Comparison of ENCODE assay signal across 8 mouse cellular contexts in the genomic region with DNA sequence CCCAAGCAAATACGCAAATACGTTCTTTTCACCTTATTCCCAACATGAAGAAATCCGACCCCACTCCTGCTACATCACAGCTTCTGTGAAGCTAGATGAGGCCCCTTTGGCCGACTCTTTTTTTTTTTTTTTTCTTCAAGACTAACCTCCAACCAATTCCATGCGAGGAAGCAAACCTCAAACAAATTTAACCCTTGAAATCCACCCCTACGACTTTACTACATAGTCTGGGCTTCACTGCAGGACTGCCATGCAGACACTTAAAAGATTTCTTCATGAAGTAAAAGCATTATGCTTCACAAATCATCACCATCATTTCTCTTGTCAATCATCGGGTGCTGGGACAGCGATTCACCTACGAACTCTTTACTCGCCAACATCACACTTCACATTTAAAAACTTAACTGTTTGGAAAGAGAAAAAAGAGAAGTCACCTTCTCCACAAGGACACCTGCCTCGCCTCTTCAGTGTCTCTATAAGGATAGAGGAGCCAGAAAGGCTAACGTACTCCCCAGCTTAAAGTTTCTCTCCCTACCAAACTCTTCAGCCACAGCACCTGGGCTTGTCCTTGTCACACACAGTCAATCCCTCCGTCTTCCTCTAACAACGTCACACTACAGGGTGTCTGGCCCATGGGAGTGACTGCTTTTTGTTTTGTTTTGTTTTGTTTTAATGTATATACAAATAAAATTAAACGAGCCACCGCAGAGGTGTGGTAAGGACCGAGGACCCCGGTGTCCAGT. TPM values are rescaled to one million over a fixed set of nuclear protein-coding genes. Genes with fewer than 3 reads are reported as not detected.
A peak's percentile ranks its signal among the peaks of the same experiment; 100 is the strongest.
DNase-seq lines count a peak whose midpoint lies in the region; ATAC-seq and TF ChIP-seq lines count a peak whose summit lies in the region.

No protein-coding gene starts in this region.

- no peaks in the 10 kb centered on the region for H3K36me3 ChIP-seq in kidney, adult 2 months (ENCODE audit: control insufficient read depth, insufficient read depth, low read length)
- no peaks in the 10 kb centered on the region for H3K36me3 ChIP-seq in heart, embryonic 15.5 days
- no peaks in the 10 kb centered on the region for H3K36me3 ChIP-seq in midbrain, embryonic 10.5 days

- no peaks in the 10 kb centered on the region for H3K27me3 ChIP-seq in kidney, adult 2 months (replicated peaks; ENCODE audit: control insufficient read depth, insufficient read depth, low read length)
- H3K27me3 ChIP-seq in heart, embryonic 15.5 days, result no peaks in the 10 kb centered on the region; the same call in 1 of the 2 replicates
- H3K27me3 ChIP-seq in midbrain, embryonic 10.5 days (ENCODE audit: low read depth, poor library complexity, severe bottlenecking), result peaks cover 56% of the 10 kb centered on the region

- no peaks in the 10 kb centered on the region for H3K9me3 ChIP-seq in heart, embryonic 15.5 days (replicated peaks)
- no peaks in the 10 kb centered on the region for H3K9me3 ChIP-seq in midbrain, embryonic 10.5 days (replicated peaks)

- TF ChIP-seq CTCF in kidney, adult 2 months (conservative IDR thresholded peaks at IDR 0.05; ENCODE audit: insufficient read depth, insufficient read length, low read depth, low read length), result no peak

- H3K4me2 ChIP-seq in heart, embryonic 15.5 days, result peak overlapping the region; percentile 80

- no peak for DNase-seq in kidney, adult 2 months
- DNase-seq in kidney, postnatal 10 days, result no peak
- DNase-seq in NIH3T3 (ENCODE audit: low read depth), result peak; percentile 11
- peak; percentile 15 for DNase-seq in midbrain, embryonic 10.5 days (ENCODE audit: low spot score)
- no peak for DNase-seq in adrenal gland, adult 2 months
- DNase-seq in urinary bladder, postnatal 10 days (ENCODE audit: low spot score), result no peak

- H3K4me1 ChIP-seq in kidney, adult 2 months (ENCODE audit: control insufficient read depth, insufficient read depth, low read length), result peaks cover 6% of the 10 kb centered on the region; the same call in 1 of the 2 replicates
- H3K4me1 ChIP-seq in heart, embryonic 15.5 days (replicated peaks), result peaks cover 24% of the 10 kb centered on the region
- H3K4me1 ChIP-seq in midbrain, embryonic 10.5 days, result peaks cover 16% of the 10 kb centered on the region

- H3K27ac ChIP-seq in kidney, adult 2 months (ENCODE audit: insufficient read depth, low read depth, low read length), result no peak overlapping the region
- H3K27ac ChIP-seq in heart, embryonic 15.5 days, result peak overlapping the region; percentile 94; the same call in 1 of the 2 replicates
- H3K27ac ChIP-seq in midbrain, embryonic 10.5 days (replicated peaks), result no peak overlapping the region

- peak overlapping the region; percentile 92 for H3K9ac ChIP-seq in heart, embryonic 15.5 days

- no peak for ATAC-seq in heart, embryonic 15.5 days (replicated peaks; ENCODE audit: insufficient number of reproducible peaks, insufficient read depth, low FRiP score, low read depth)
- ATAC-seq in erythroid progenitor cell, adult 5-6 weeks (replicated peaks; ENCODE audit: low FRiP score, poor library complexity, severe bottlenecking), result no peak

- H3K4me3 ChIP-seq in kidney, adult 2 months (ENCODE audit: insufficient read depth, low read depth, low read length), result peak overlapping the region; percentile 91
- H3K4me3 ChIP-seq in heart, embryonic 15.5 days, result peak overlapping the region; percentile 82
- H3K4me3 ChIP-seq in midbrain, embryonic 10.5 days, result peak overlapping the region; percentile 72

- 22% methylated on average over 18 of the region's 18 CpGs for WGBS in kidney, adult 2 months
- 18% methylated on average over 18 of the region's 18 CpGs for WGBS in heart, embryonic 15.5 days
- 7% methylated on average over 18 of the region's 18 CpGs for WGBS in midbrain, embryonic 10.5 days

- no peak for TF ChIP-seq POLR2A in kidney, adult 2 months (IDR thresholded peaks at IDR 0.05; ENCODE audit: low read depth, low read length)

RNA-seq across cellular contexts. Expression of a gene that starts 1.6 kb away (rescaled TPM):
- polyA plus RNA-seq in kidney, adult 2 months (2012; rRNA removed), result 20.1 and 27.6 TPM in 2 replicates
- polyA plus RNA-seq in heart, embryonic 15.5 days (2015; fragmentation: Nextera tagmentation; extraction: Ambion mirVana), result 7.8 and 8.0 TPM in 2 replicates
- polyA plus RNA-seq in midbrain, embryonic 10.5 days (2016; fragmentation: Nextera tagmentation; extraction: Ambion mirVana), result 2.3 and 3.0 TPM in 2 replicates
- total RNA-seq in adrenal gland, adult 2 months (2021), result 10 to 100 TPM; 34.3 to 40.9 TPM
- 17.7 and 20.4 TPM in 2 replicates for polyA plus RNA-seq in adrenal gland, adult 2 months (2012; rRNA removed)
- 13.4 and 14.8 TPM in 2 replicates for total RNA-seq in erythroid progenitor cell, adult 5-6 weeks (2015; ENCODE audit: low replicate concordance)
- total RNA-seq in erythroid progenitor cell, adult 5-6 weeks (2017; ENCODE audit: low replicate concordance), result 5.5 and 8.5 TPM in 2 replicates

Comparison
In these comparisons a context has a peak if more than half of its experiments do, and no peak if none do; other contexts are left out.
1. DNase-seq: peak in NIH3T3 (single experiment) and midbrain, embryonic 10.5 days (single experiment); none in kidney, adult 2 months (single experiment), kidney, postnatal 10 days (single experiment), adrenal gland, adult 2 months (single experiment) and urinary bladder, postnatal 10 days (single experiment).
2. Peak in every context shown above with its lines, with median percentiles within 50 percentile points of each other: H3K4me3 ChIP-seq.